Mouse (Mus musculus) left cerebral cortex, postnatal 10 days (tissue): ENCODE results near the gene Syn3. TPM values are rescaled to one million over a fixed set of nuclear protein-coding genes. Genes with fewer than 3 reads are reported as not detected.

Experiments used
- DNase-seq, 2 experiments: peaks; one replicate each; pipeline ENCODE4 v3.0.0; 2021 to 2022; ENCODE audit warnings: low spot score in 2 of 2, mixed read lengths in 1 of 2; ENCODE audit errors: extremely low spot score in 1 of 2
- intact Hi-C: fragments of 180-260 bp; cut with DNase I; formaldehyde crosslinking; loops from one replicate; pipeline ENCODE4 v1.15.1; 2025
- total RNA-seq, 2 experiments: library from RNA; stranded (reverse); gene quantifications; 2 replicates each; pipeline ENCODE4 v1.2.3; 2021

The Syn3 gene
- total RNA-seq, 2 experiments from 2014 or later = 42.1 to 46.0 TPM

- peak in 1 of 2 experiments; percentile 75 for DNase-seq
- intact Hi-C loops = no loop called here
Observed at GRCm38 (mm10) chr10:86166854-86167268, 331.8 kb downstream of the Syn3 start.

- no peak for DNase-seq
- intact Hi-C loops = no loop called here
Observed at GRCm38 (mm10) chr10:86164098-86164497, 334.6 kb downstream of the Syn3 start.

GRCm38 (mm10) chr10:86161783-86162271 is 336.9 kb downstream of the Syn3 start:
- no peak for DNase-seq
- intact Hi-C loops = no loop called here

GRCm38 (mm10) chr10:86158198-86158899 is 340.3 kb downstream of the Syn3 start:
- no peak for DNase-seq
- intact Hi-C loops = no loop called here

- no peak for DNase-seq
- intact Hi-C loops = no loop called here
Observed at GRCm38 (mm10) chr10:86155344-86155743, 343.4 kb downstream of the Syn3 start.

- DNase-seq = no peak
- intact Hi-C loops = no loop called here
Observed at GRCm38 (mm10) chr10:86153221-86153620, 345.5 kb downstream of the Syn3 start.

GRCm38 (mm10) chr10:86151357-86151756 is 347.3 kb downstream of the Syn3 start:
- DNase-seq = no peak
- intact Hi-C loops = no loop called here

- no peak for DNase-seq
- intact Hi-C loops = no loop called here
Observed at GRCm38 (mm10) chr10:86150076-86150475, 348.6 kb downstream of the Syn3 start.

GRCm38 (mm10) chr10:86149029-86149818 is 349.5 kb downstream of the Syn3 start:
- peak in 1 of 2 experiments; percentile 24 for DNase-seq
- intact Hi-C loops = no loop called here

- intact Hi-C loops = no loop called here
Observed at GRCm38 (mm10) chr10:86139061-86139681, 359.5 kb downstream of the Syn3 start.

GRCm38 (mm10) chr10:86137589-86138173 is 361.0 kb downstream of the Syn3 start:
- DNase-seq = no peak
- intact Hi-C loops = no loop called here

More at GRCm38 (mm10) chr10:86139061-86139681, 359.5 kb downstream of the Syn3 start:
- DNase-seq = no peak

- DNase-seq = no peak
- intact Hi-C loops = no loop called here
Observed at GRCm38 (mm10) chr10:86137106-86137505, 361.6 kb downstream of the Syn3 start.

- no peak for DNase-seq
- intact Hi-C loops = no loop called here
Observed at GRCm38 (mm10) chr10:86136249-86136648, 362.4 kb downstream of the Syn3 start.

GRCm38 (mm10) chr10:86134848-86135247 is 363.8 kb downstream of the Syn3 start:
- no peak for DNase-seq
- intact Hi-C loops = no loop called here

GRCm38 (mm10) chr10:86134336-86134735 is 364.4 kb downstream of the Syn3 start:
- DNase-seq = no peak
- intact Hi-C loops = no loop called here

GRCm38 (mm10) chr10:86132420-86132956 is 366.2 kb downstream of the Syn3 start:
- intact Hi-C loops = no loop called here
- DNase-seq = no peak

GRCm38 (mm10) chr10:86129046-86129445 is 369.6 kb downstream of the Syn3 start:
- no peak for DNase-seq
- intact Hi-C loops = no loop called here

GRCm38 (mm10) chr10:86126478-86126877 is 372.2 kb downstream of the Syn3 start:
- DNase-seq = peak in 1 of 2 experiments; percentile 26
- intact Hi-C loops = no loop called here

- DNase-seq = no peak
- intact Hi-C loops = no loop called here
Observed at GRCm38 (mm10) chr10:86125421-86125820, 373.3 kb downstream of the Syn3 start.
